Mouse (Mus musculus) layer of hippocampus, postnatal 10 days (tissue): ENCODE measurements around the gene Kctd17. TPM values are rescaled to one million over a fixed set of nuclear protein-coding genes. Genes with fewer than 3 reads are reported as not detected.

Experiments
- DNase-seq, 2 experiments: peaks; one replicate each; pipeline ENCODE4 v3.0.0; 2021; ENCODE audit warnings: low spot score in 2 of 2
- long read RNA-seq: library from polyadenylated mRNA; stranded (forward); transcript quantifications from one replicate; pipeline ENCODE4 v2.0.0, GENCODE M21; 2023
- total RNA-seq, 2 experiments: library from RNA; stranded (reverse); gene quantifications; 2 replicates each; pipeline ENCODE4 v1.2.3; 2021

Kctd17 gene
- total RNA-seq, result 100 to 1,000 TPM; 208 to 216 TPM
- long read RNA-seq, transcript Kctd17-209 (7 exons, 1,632 nt), result minor isoform, 28 of 156 reads
- long read RNA-seq, transcript Kctd17-202 (6 exons, 986 nt), result major isoform, 48 of 156 reads
- long read RNA-seq, partial matches to known transcripts, result 51 of 156 reads
- long read RNA-seq, other reads (novel, unspliced or antisense), result 25 of 156 reads

GRCm38 (mm10) chr15:78428391-78429138 is at the start of gene Kctd17:
Gene Kctd17, plus strand, starts transcription at chr15:78428564.
- DNase-seq, result peak; percentile 74 to 82

- DNase-seq, result no peak
These were observed 48.2 kb upstream of the Kctd17 start for GRCm38 (mm10) chr15:78380208-78380607.

GRCm38 (mm10) chr15:78380741-78381140 is 47.6 kb upstream of the Kctd17 start:
- DNase-seq, result no peak

- DNase-seq, result no peak
These were observed 46.2 kb upstream of the Kctd17 start for GRCm38 (mm10) chr15:78382115-78382514.

- DNase-seq, result peak; percentile 46 to 62
These were observed 44.7 kb upstream of the Kctd17 start for GRCm38 (mm10) chr15:78383450-78384219.

- DNase-seq, result peak; percentile 54 to 67
These were observed 43.9 kb upstream of the Kctd17 start for GRCm38 (mm10) chr15:78384220-78385116.

- no peak for DNase-seq
These were observed 42.8 kb upstream of the Kctd17 start for GRCm38 (mm10) chr15:78385564-78385963.

- DNase-seq, result no peak
These were observed 37.5 kb upstream of the Kctd17 start for GRCm38 (mm10) chr15:78390855-78391254.

- no peak for DNase-seq
These were observed 32.8 kb upstream of the Kctd17 start, which contains the start of gene Tex33 for GRCm38 (mm10) chr15:78395478-78395962. Gene Tex33, minus strand, starts transcription at chr15:78395912.

- no peak for DNase-seq
These were observed 27.0 kb upstream of the Kctd17 start for GRCm38 (mm10) chr15:78401345-78401744.

GRCm38 (mm10) chr15:78401921-78402320 is 26.4 kb upstream of the Kctd17 start:
- peak; percentile 65 to 71 for DNase-seq

- no peak for DNase-seq
These were observed 25.9 kb upstream of the Kctd17 start for GRCm38 (mm10) chr15:78402423-78402822.

- DNase-seq, result no peak
These were observed 25.0 kb upstream of the Kctd17 start for GRCm38 (mm10) chr15:78403301-78403741.

- peak; percentile 52 to 69 for DNase-seq
These were observed 24.5 kb upstream of the Kctd17 start for GRCm38 (mm10) chr15:78403896-78404295.

- DNase-seq, result no peak
These were observed 23.3 kb upstream of the Kctd17 start for GRCm38 (mm10) chr15:78405098-78405497.

GRCm38 (mm10) chr15:78405517-78406211 is 22.7 kb upstream of the Kctd17 start, which contains the start of gene Tst:
Gene Tst, minus strand, starts transcription at chr15:78405907.
- peak; percentile 92 to 93 for DNase-seq

- DNase-seq, result peak; percentile 89 to 93
These were observed 21.9 kb upstream of the Kctd17 start, which contains the start of gene Mpst for GRCm38 (mm10) chr15:78406293-78406934. Gene Mpst, plus strand, starts transcription at chr15:78406416.

- no peak for DNase-seq
These were observed 18.8 kb upstream of the Kctd17 start for GRCm38 (mm10) chr15:78409570-78410052.

GRCm38 (mm10) chr15:78413083-78413718 is 15.2 kb upstream of the Kctd17 start:
- no peak for DNase-seq
